Mouse (Mus musculus) liver, postnatal 0 days (tissue): ENCODE data around the gene Magi2. TPM values are rescaled to one million over a fixed set of nuclear protein-coding genes. Genes with fewer than 3 reads are reported as not detected.
"Not testable (repeated sequence)": the region's sequence is repeated elsewhere in the genome, so short reads cannot be mapped to it uniquely, and the experiment has no call there.

ENCODE experiments used
- ATAC-seq: fragments of 200-750 bp; cut with Nextera tagmentation; 2 replicates; pipeline ENCODE4 v1.8.0; 2017; ENCODE audit warnings: mild to moderate bottlenecking, moderate library complexity
- DNase-seq: peaks from one replicate; pipeline ENCODE4 v3.0.0-alpha.2; 2016
- H3K27ac ChIP-seq: fragments of 300-500 bp; sonication (generic); 2 replicates; pipeline ENCODE4 v1.5.1; 2014; ENCODE audit warnings: antibody characterized with exemption, moderate library complexity, mild to moderate bottlenecking, low read depth
- H3K27me3 ChIP-seq: fragments of 300-500 bp; sonication (generic); 2 replicates; pipeline ENCODE4 v1.6.1; 2014; ENCODE audit warnings: low read length, control low read depth, mixed read lengths; ENCODE audit not compliant: insufficient read depth
- H3K36me3 ChIP-seq: fragments of 300-500 bp; sonication (generic); replicated peaks from 2 replicates; pipeline ENCODE4 v1.6.1; 2014; ENCODE audit warnings: mild to moderate bottlenecking, control low read depth, low read length, moderate library complexity, mixed read lengths; ENCODE audit not compliant: insufficient read depth
- H3K4me1 ChIP-seq: fragments of 300-500 bp; sonication (generic); 2 replicates; pipeline ENCODE4 v1.6.1; 2014; ENCODE audit warnings: antibody characterized with exemption, mild to moderate bottlenecking, control low read depth; ENCODE audit not compliant: insufficient read depth
- H3K4me2 ChIP-seq: fragments of 300-500 bp; sonication (generic); 2 replicates; pipeline ENCODE4 v1.6.1; 2014; ENCODE audit warnings: low read depth, mild to moderate bottlenecking, low read length, moderate library complexity, mixed read lengths
- H3K4me3 ChIP-seq: fragments of 300-500 bp; sonication (generic); 2 replicates; pipeline ENCODE4 v1.5.1; 2014; ENCODE audit warnings: low read depth, low read length
- H3K9ac ChIP-seq: fragments of 300-500 bp; sonication (generic); replicated peaks from 2 replicates; pipeline ENCODE4 v1.6.1; 2014; ENCODE audit warnings: mild to moderate bottlenecking, moderate library complexity
- H3K9me3 ChIP-seq: fragments of 300-500 bp; sonication (generic); 2 replicates; pipeline ENCODE4 v1.6.1; 2016; ENCODE audit warnings: mild to moderate bottlenecking, control low read depth, low read length, mixed read lengths
- CTCF ChIP-seq: sonication (generic); IDR thresholded peaks from 2 replicates; pipeline ENCODE4 v1.5.1; 2016; ENCODE audit warnings: antibody characterized with exemption, low read depth
- EP300 ChIP-seq: IDR thresholded peaks from 2 replicates; pipeline ENCODE4 v1.6.1; 2016; ENCODE audit warnings: antibody characterized with exemption, low read depth, mild to moderate bottlenecking
- WGBS: fragments of 180-500 bp; shearing (Covaris S2); extraction: QIAGEN DNeasy Blood & Tissue Kit; methylation state at CpG from one replicate; pipeline ENCODE4 v1.1.7; 2014; ENCODE audit not compliant: insufficient replicate concordance; 5-methylcytosine and 5-hydroxymethylcytosine counted together
- polyA plus RNA-seq: library from polyadenylated mRNA; unstranded; fragments of >200 nt; fragmentation: Nextera tagmentation; extraction: Ambion mirVana; gene quantifications from 2 replicates; pipeline ENCODE4 v1.2.1, GENCODE M21; 2015

Gene Magi2
- polyA plus RNA-seq, 1 experiment from 2014 or later, result 0.08 TPM

GRCm38 (mm10) chr5:20720201-20720900 is 1493.5 kb downstream of the Magi2 start:
- Histone ChIP-seq H3K27me3 (no peaks in the 10 kb centered on the region), H3K4me1 (no peaks in the 10 kb centered on the region), H3K36me3 (no peaks in the 10 kb centered on the region), H3K9ac (no peak overlapping the region), H3K27ac (peak overlapping the region; percentile 40; the same call in 1 of the 2 replicates), H3K4me3 (no peak overlapping the region), H3K4me2 (no peak overlapping the region), H3K9me3 (no peaks in the 10 kb centered on the region)
- TF ChIP-seq CTCF (no peak), EP300 (no peak)
- peak; percentile 94 for ATAC-seq
- DNase-seq, result no peak
- WGBS, result 46% methylated on average over 4 of the region's 4 CpGs

- not testable (repeated sequence) for H3K4me2 ChIP-seq, H3K4me1 ChIP-seq, H3K9ac ChIP-seq, H3K4me3 ChIP-seq, H3K9me3 ChIP-seq, H3K27me3 ChIP-seq, H3K27ac ChIP-seq, DNase-seq, H3K36me3 ChIP-seq
- peak; percentile 47; the same call in 1 of the 2 replicates for ATAC-seq
- WGBS, result 60% methylated on average over 4 of the region's 4 CpGs
Observed at GRCm38 (mm10) chr5:20723226-20723625, 1496.4 kb downstream of the Magi2 start.

DNA sequence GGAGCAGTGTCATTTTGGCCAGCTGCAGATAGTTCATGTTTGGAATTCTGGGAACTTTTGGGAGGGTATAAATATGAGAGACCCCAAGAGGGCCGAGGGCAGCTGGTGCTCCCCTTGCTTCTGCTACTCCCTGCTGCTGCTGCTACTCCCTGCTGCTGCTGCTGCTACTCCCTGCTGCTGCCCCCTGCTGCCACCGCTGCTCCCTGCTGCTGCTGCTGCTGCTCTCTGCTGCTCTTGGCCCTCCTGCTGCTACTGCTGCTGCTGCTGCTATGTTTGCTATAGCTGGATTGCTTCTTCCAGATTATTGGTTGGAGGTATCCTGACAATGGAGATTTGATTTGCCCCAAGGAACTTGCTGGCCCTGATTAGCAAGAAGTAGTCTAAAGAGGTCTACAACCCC is 1512.0 kb downstream of the Magi2 start:
- ATAC-seq, result no peak
- no peaks in the 10 kb centered on the region for H3K36me3 ChIP-seq
- TF ChIP-seq EP300 (no peak), CTCF (peak; percentile 28; the same call in 1 of the 2 replicates)
- no peaks in the 10 kb centered on the region for H3K27me3 ChIP-seq
- no peak overlapping the region for H3K9ac ChIP-seq
- H3K4me3 ChIP-seq, result no peak overlapping the region
- H3K27ac ChIP-seq, result no peak overlapping the region
- H3K4me2 ChIP-seq, result no peak overlapping the region
- 42% methylated on average over 2 of the region's 2 CpGs for WGBS
- H3K9me3 ChIP-seq, result no peaks in the 10 kb centered on the region
- no peaks in the 10 kb centered on the region for H3K4me1 ChIP-seq
- DNase-seq, result no peak

DNA sequence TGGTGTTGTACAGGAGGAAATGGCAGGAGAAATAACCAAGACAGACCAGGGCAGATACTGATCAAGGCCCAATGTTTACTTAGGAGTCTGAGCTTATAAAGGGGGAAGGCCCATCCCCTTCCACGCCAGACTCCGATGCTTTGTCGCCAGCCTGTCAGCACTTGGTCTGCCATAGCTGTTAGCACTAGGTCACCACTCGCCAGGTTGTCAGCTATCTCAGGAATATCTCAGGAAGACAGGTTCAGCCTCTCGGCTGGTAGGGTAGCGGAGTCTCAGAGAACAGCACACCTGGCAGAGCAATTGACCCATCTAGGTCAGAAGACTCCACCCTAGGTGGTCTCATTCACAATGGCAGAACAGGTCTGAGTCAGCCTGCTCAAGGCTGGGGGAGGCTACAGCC is 1514.4 kb downstream of the Magi2 start:
- WGBS, result 73% methylated on average over 6 of the region's 6 CpGs

GRCm38 (mm10) chr5:20741936-20742335 is 1515.1 kb downstream of the Magi2 start:
- TF ChIP-seq EP300 (no peak), CTCF (no peak)
- no peak for ATAC-seq
- H3K4me1 ChIP-seq, result no peaks in the 10 kb centered on the region

More for the DNA sequence above, 1514.4 kb downstream of the Magi2 start:
- DNase-seq (no peak), ATAC-seq (no peak)
- no peak for TF ChIP-seq EP300
- no peak for TF ChIP-seq CTCF
- Histone ChIP-seq H3K27ac (no peak overlapping the region), H3K9ac (no peak overlapping the region), H3K4me3 (no peak overlapping the region), H3K4me2 (no peak overlapping the region), H3K27me3 (no peaks in the 10 kb centered on the region), H3K36me3 (no peaks in the 10 kb centered on the region), H3K9me3 (no peaks in the 10 kb centered on the region), H3K4me1 (no peaks in the 10 kb centered on the region)

GRCm38 (mm10) chr5:20748142-20748541 is 1521.3 kb downstream of the Magi2 start:
- TF ChIP-seq EP300 (no peak), CTCF (no peak)
- Histone ChIP-seq H3K4me2 (no peak overlapping the region), H3K27ac (no peak overlapping the region), H3K4me1 (no peaks in the 10 kb centered on the region), H3K9ac (no peak overlapping the region), H3K9me3 (no peaks in the 10 kb centered on the region), H3K4me3 (no peak overlapping the region), H3K27me3 (no peaks in the 10 kb centered on the region), H3K36me3 (no peaks in the 10 kb centered on the region)
- WGBS, result 82% methylated on average over 4 of the region's 4 CpGs
- no peak for ATAC-seq
- DNase-seq, result no peak

More at GRCm38 (mm10) chr5:20741936-20742335, 1515.1 kb downstream of the Magi2 start:
- WGBS, result 85% methylated on average over 8 of the region's 8 CpGs
- Histone ChIP-seq H3K27me3 (no peaks in the 10 kb centered on the region), H3K36me3 (no peaks in the 10 kb centered on the region), H3K9ac (no peak overlapping the region), H3K4me2 (no peak overlapping the region), H3K4me3 (no peak overlapping the region), H3K27ac (no peak overlapping the region), H3K9me3 (no peaks in the 10 kb centered on the region)
- DNase-seq, result no peak
